Mouse (Mus musculus) CD4-positive naive resting alpha-beta T cell, adult 57 days (primary cell): ENCODE measurements around the gene Cdkl2. TPM values are rescaled to one million over a fixed set of nuclear protein-coding genes. Genes with fewer than 3 reads are reported as not detected.

Experiments used
- total RNA-seq: library from RNA; stranded (reverse); gene quantifications from one replicate; pipeline ENCODE4 v1.2.4, GENCODE M21; 2023

Gene Cdkl2
- 2.5 TPM for total RNA-seq

DNA sequence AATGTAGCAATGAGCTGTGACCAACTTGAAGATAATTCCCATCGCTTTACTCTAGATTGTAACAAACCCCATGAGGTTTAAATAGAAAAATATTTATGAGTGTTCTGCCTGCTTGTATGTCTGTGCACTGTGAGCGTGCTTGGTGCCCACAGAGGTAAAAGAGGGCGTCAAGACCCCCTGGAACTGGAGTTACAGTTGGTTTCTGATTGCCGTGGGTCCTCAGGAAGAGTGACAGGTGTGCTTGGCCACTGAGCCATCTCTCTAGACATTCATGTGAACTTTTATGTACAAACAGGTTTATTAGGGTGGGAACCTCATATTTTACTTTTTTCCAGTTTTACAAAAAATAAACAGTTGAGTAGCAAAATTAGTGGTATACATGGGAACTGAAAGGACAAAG lies at the start of gene Cdkl2:
Gene Cdkl2, minus strand, starts transcription at position 101 of the 400 bp plus-strand sequence.

DNA sequence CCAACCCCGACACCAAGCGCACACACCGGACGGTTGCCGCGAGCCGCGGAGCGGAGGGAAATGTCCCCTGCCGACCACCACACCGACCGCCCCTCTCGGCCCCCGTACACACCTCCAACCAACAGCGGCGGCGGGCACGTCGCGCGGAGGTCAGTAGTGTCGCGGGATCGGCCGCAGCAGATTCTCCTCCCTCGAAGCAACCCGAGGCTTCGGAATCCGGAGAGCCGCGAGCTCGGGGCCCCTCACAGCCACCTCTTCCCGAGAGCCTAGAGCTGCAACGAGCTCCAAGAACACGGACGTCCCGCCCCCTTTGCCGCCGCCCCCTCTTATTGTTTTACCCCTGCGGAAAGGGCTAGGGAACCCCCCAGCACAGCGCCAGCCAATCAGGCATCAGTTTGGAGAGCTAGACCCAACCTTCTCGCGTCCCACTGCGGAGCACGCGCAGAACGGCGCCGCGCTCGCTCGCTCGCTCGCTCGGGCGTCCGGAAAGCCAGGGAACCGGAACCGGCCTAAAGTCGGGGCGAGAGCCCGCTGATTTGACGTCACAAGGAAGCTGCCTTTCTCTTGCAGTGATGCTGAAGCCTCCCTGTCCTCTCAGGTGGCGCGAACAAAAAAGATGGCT lies 39.8 kb upstream of the Cdkl2 start, which contains the start of gene G3bp2:
Gene G3bp2, minus strand, starts transcription at position 303 of the 622 bp plus-strand sequence.

DNA sequence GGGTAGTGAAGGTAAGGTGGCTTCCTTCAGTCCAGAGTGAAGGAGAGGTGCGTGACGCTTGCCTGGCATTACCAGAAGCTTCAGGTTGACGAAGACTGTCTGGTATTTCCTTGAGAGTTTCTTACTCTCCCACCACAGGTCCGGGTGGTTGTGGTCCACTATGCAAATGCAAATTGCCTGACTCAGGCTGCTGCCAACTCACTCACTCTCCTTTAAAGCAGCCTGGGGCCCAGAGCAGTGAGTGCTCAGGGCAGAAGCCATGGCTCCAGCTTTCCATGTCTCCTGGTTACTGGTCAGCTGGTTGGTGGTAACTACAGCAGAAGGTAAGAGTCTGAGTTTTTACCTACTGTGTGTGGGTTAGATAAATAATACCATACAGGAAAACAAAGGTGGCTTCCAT lies 56.4 kb downstream of the Cdkl2 start, which contains the start of gene Odaph:
Gene Odaph, plus strand, starts transcription at position 240 of the 400 bp plus-strand sequence.

DNA sequence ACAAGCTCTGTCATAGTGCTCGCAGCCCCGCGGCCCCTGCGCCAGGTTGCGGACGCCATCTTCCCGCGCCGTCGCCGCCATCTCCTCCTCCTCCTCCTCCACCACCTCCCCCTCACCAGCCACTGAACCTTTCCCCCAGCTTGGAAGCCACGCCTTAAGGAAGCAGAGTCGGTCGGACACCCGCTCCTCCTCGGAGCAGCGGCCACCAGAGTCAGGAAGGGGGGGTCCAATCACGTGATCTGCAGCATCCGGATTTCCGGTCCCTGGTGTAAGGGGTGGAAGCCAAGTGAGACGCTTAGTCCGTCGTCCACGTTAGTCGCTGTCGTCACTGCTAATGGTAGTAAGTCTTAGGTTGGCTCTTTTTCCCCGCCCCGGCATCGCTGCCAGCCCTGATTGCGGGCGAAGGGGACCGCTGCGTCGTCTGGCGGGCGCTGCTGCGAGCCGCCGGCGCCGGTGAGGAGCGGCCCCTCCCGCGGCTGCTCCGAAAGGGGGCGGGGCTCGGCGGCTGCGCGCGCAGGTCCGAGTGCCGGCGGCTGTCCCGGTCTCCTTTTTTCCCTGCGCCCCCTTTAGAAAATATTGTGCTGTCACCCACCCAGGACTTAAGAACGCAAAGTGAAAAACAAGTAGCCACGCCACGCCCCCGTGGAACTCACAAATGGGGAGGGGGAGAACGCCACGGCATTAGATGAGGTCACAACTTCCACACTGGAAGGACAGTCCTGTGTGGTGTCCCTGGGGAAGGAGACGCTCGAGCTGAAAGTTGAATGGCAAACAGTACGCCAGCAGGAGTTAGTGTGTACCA lies 80.8 kb downstream of the Cdkl2 start, which contains the start of gene Rchy1:
Gene Rchy1, minus strand, starts transcription at position 430 of the 802 bp plus-strand sequence.

Other genes with a start within 250 kb of the Cdkl2 start
- gene Rchy1, start 80.8 kb downstream of the Cdkl2 start, total RNA-seq, result 97.2 TPM
- 0.83 TPM for gene Odaph, start 56.4 kb downstream of the Cdkl2 start, total RNA-seq
- 129 TPM for gene G3bp2, start 39.8 kb upstream of the Cdkl2 start, total RNA-seq
- gene Uso1, start 94.1 kb upstream of the Cdkl2 start, total RNA-seq, result 57.0 TPM
- not detected for gene U90926, start 171.5 kb upstream of the Cdkl2 start, total RNA-seq
- 0.65 TPM for gene Ppef2, start 212.4 kb upstream of the Cdkl2 start, total RNA-seq
- gene Naaa, start 234.3 kb upstream of the Cdkl2 start, total RNA-seq, result 8.0 TPM